Mouse (Mus musculus): ENCODE results near the gene Atp6v0d1. TPM values are rescaled to one million over a fixed set of nuclear protein-coding genes. Genes with fewer than 3 reads are reported as not detected.

Atp6v0d1 gene
- polyA plus RNA-seq, 1 experiment from 2014 or later, result 89.8 TPM

DNA sequence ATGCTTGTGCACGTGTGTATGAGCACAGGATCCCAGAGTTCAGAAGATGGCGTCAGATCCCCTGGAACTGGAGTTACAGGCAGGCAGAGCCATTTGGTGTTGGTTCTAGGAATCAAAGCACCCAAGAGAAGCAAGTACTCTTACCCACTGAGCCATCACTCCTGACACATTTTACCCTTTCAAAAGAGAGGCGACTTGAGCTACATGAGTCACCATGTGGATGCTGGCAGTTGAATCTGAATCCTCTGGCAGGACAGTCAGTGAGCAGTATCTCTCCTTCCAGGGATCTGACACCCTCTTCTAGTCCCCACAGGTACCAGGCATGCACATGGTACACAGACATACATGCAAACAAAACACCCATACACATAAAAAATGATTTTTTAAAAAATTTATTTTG, 77.8 kb downstream of the Atp6v0d1 start:
- H3K9me3 ChIP-seq (replicated peaks; ENCODE audit: control insufficient read depth, low read length), result no peaks in the 10 kb centered on the region
- no peak overlapping the region for H3K4me2 ChIP-seq (ENCODE audit: low read depth, low read length)
- no peaks in the 10 kb centered on the region for H3K36me3 ChIP-seq (replicated peaks; ENCODE audit: control insufficient read depth, insufficient read depth, low read depth, low read length)
- H3K9ac ChIP-seq (replicated peaks; ENCODE audit: low read length), result no peak overlapping the region
- no peaks in the 10 kb centered on the region for H3K27me3 ChIP-seq (ENCODE audit: control insufficient read depth, insufficient read depth, low read length)
- H3K4me1 ChIP-seq (ENCODE audit: control insufficient read depth, insufficient read depth, low read length), result no peaks in the 10 kb centered on the region
- WGBS, result 65% methylated on average over 3 of the region's 3 CpGs
- no peak for DNase-seq (ENCODE audit: low spot score)
- no peak overlapping the region for H3K27ac ChIP-seq (replicated peaks; ENCODE audit: low read depth, low read length)
- no peak for ATAC-seq (replicated peaks; ENCODE audit: insufficient number of reproducible peaks, low FRiP score, low TSS enrichment, low read depth)
- no peak overlapping the region for H3K4me3 ChIP-seq (ENCODE audit: low read depth, low read length)

DNA sequence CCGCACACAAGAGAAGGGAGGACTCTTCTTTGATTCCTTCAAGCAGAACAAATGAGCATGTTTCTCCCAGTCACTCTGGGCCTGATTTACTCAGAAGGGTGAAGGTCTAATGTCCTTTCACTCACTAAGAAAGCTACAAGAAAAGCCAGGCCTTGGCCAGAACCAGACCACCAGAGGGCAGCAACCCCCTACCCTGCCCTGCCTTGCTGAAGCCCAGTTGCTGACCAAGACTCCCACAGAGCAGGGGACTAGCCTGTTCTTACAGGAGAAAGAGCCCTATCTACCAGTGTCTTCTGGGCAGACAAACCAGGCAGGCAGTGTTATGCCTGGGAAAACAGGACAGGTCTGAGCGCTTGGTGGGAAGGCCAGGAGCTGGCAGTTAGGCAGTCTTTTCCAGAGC, 81.5 kb downstream of the Atp6v0d1 start:
- ATAC-seq (replicated peaks; ENCODE audit: insufficient number of reproducible peaks, low FRiP score, low TSS enrichment, low read depth), result 0 out of 2 replicates have a peak, but pooled peaks have one; percentile 42

DNA sequence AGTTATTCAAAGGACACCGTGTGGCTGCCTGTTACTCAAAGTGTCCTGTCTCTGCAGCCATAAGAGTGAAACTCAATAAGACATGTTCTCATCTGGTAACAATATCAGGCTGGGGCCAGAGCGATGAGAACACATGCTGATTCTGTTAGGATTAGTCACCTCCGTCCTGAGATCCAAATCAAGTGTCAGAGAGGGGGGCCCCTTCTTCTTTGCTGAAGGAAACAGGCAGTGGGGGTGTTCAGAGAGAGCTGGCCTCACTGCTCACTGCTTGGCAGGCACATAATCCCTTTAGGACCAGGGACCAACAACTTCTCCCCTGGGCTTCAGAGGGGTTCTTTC, 81.8 kb downstream of the Atp6v0d1 start:
- DNase-seq (ENCODE audit: low spot score), result peak; percentile 57
- H3K9ac ChIP-seq (replicated peaks; ENCODE audit: low read length), result no peak overlapping the region
- 14% methylated on average over 3 of the region's 3 CpGs for WGBS
- H3K27me3 ChIP-seq (ENCODE audit: control insufficient read depth, insufficient read depth, low read length), result no peaks in the 10 kb centered on the region
- no peaks in the 10 kb centered on the region for H3K36me3 ChIP-seq (replicated peaks; ENCODE audit: control insufficient read depth, insufficient read depth, low read depth, low read length)
- no peaks in the 10 kb centered on the region; the same call in 1 of the 2 replicates for H3K4me1 ChIP-seq (ENCODE audit: control insufficient read depth, insufficient read depth, low read length)
- H3K9me3 ChIP-seq (replicated peaks; ENCODE audit: control insufficient read depth, low read length), result no peaks in the 10 kb centered on the region
- H3K4me2 ChIP-seq (ENCODE audit: low read depth, low read length), result no peak overlapping the region
- no peak; the same call in 1 of the 2 replicates for ATAC-seq (replicated peaks; ENCODE audit: insufficient number of reproducible peaks, low FRiP score, low TSS enrichment, low read depth)
- no peak overlapping the region for H3K4me3 ChIP-seq (ENCODE audit: low read depth, low read length)
- H3K27ac ChIP-seq (replicated peaks; ENCODE audit: low read depth, low read length), result 0 out of 2 replicates have a peak overlapping the region, but pooled peaks have one; percentile 44

More for the DNA sequence above, 81.5 kb downstream of the Atp6v0d1 start:
- Histone ChIP-seq H3K4me1 (ENCODE audit: control insufficient read depth, insufficient read depth, low read length) (no peaks in the 10 kb centered on the region; the same call in 1 of the 2 replicates), H3K4me3 (ENCODE audit: low read depth, low read length) (no peak overlapping the region), H3K9ac (replicated peaks; ENCODE audit: low read length) (no peak overlapping the region), H3K36me3 (replicated peaks; ENCODE audit: control insufficient read depth, insufficient read depth, low read depth, low read length) (no peaks in the 10 kb centered on the region), H3K27me3 (ENCODE audit: control insufficient read depth, insufficient read depth, low read length) (no peaks in the 10 kb centered on the region), H3K4me2 (ENCODE audit: low read depth, low read length) (no peak overlapping the region), H3K27ac (replicated peaks; ENCODE audit: low read depth, low read length) (0 out of 2 replicates have a peak overlapping the region, but pooled peaks have one; percentile 44), H3K9me3 (replicated peaks; ENCODE audit: control insufficient read depth, low read length) (no peaks in the 10 kb centered on the region)
- DNase-seq (ENCODE audit: low spot score), result peak; percentile 79
- 12% methylated on average over 2 of the region's 2 CpGs for WGBS

DNA sequence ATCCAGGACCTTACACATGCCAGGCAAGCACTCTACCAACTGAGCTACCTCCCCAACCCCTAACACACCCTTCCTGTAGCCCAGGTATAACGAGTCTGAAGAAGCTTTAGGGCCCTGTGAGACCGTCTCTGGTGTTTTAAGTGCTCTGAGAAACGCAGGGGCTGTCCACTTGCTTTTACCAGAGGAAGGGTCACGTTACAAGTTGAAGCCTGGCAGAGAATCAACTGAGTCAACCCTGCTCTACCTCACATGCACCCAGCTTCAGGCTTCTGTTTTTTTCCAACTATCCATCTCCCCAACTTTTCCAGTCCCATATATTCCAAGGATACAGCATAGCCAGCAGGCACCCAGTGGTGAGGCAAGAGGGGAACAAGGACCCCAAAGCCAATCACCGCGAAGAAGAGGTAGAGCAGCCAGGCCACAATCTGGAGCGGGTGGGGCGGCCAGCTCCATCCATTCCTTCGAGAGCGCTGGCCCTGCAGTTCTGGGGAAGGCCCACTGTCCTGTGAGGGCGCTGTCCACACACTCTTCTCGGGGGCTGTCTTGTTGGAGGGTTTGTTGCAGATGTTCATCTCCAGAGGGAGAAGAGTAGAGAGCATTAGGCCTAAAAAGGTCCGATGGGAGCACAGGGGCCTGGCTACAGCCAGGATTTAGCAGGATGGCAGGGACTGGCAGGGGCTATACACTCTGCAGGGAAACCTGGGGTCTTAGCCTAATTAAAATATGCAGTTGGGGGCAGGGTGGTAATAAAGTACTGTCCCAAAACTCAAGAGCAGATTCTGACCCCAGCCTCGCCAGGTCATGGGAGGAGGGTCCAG, 82.4 kb downstream of the Atp6v0d1 start:
- no peak overlapping the region for H3K27ac ChIP-seq (replicated peaks; ENCODE audit: low read depth, low read length)

DNA sequence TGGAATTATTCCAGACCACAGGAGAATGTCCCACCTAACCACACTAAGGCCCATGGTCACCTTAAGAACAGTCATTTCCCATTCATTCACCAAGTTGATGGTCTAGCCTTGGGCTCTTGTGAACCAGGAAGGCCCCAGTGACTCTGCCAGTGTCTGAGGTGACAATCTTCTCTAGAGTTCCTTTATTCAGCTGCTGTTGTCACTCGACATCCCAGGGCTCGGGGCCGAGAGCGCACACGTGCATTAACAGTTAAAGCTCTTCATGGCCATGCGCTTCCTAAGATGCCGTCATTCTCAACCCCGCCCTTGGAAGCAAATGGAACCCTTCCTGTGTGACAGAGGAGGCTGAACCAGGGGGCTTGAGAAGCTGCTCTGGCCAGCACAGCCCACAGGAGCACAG, 83.7 kb downstream of the Atp6v0d1 start:
- Histone ChIP-seq H3K9ac (replicated peaks; ENCODE audit: low read length) (no peak overlapping the region), H3K36me3 (replicated peaks; ENCODE audit: control insufficient read depth, insufficient read depth, low read depth, low read length) (no peaks in the 10 kb centered on the region), H3K4me3 (ENCODE audit: low read depth, low read length) (no peak overlapping the region), H3K27ac (replicated peaks; ENCODE audit: low read depth, low read length) (no peak overlapping the region), H3K4me2 (ENCODE audit: low read depth, low read length) (no peak overlapping the region), H3K4me1 (ENCODE audit: control insufficient read depth, insufficient read depth, low read length) (no peaks in the 10 kb centered on the region; the same call in 1 of the 2 replicates), H3K27me3 (ENCODE audit: control insufficient read depth, insufficient read depth, low read length) (no peaks in the 10 kb centered on the region), H3K9me3 (replicated peaks; ENCODE audit: control insufficient read depth, low read length) (no peaks in the 10 kb centered on the region)
- no peak for ATAC-seq (replicated peaks; ENCODE audit: insufficient number of reproducible peaks, low FRiP score, low TSS enrichment, low read depth)
- DNase-seq (ENCODE audit: low spot score), result no peak
- 85% methylated on average over 8 of the region's 8 CpGs for WGBS

More for the DNA sequence above, 82.4 kb downstream of the Atp6v0d1 start:
- Histone ChIP-seq H3K9ac (replicated peaks; ENCODE audit: low read length) (no peak overlapping the region; the same call in 1 of the 2 replicates), H3K9me3 (replicated peaks; ENCODE audit: control insufficient read depth, low read length) (no peaks in the 10 kb centered on the region), H3K4me2 (ENCODE audit: low read depth, low read length) (no peak overlapping the region), H3K27me3 (ENCODE audit: control insufficient read depth, insufficient read depth, low read length) (no peaks in the 10 kb centered on the region), H3K4me1 (ENCODE audit: control insufficient read depth, insufficient read depth, low read length) (no peaks in the 10 kb centered on the region; the same call in 1 of the 2 replicates), H3K4me3 (ENCODE audit: low read depth, low read length) (no peak overlapping the region), H3K36me3 (replicated peaks; ENCODE audit: control insufficient read depth, insufficient read depth, low read depth, low read length) (no peaks in the 10 kb centered on the region)
- ATAC-seq (replicated peaks; ENCODE audit: insufficient number of reproducible peaks, low FRiP score, low TSS enrichment, low read depth), result no peak; the same call in 1 of the 2 replicates
- 30% methylated on average over 14 of the region's 14 CpGs for WGBS
- DNase-seq (ENCODE audit: low spot score), result peak; percentile 70

DNA sequence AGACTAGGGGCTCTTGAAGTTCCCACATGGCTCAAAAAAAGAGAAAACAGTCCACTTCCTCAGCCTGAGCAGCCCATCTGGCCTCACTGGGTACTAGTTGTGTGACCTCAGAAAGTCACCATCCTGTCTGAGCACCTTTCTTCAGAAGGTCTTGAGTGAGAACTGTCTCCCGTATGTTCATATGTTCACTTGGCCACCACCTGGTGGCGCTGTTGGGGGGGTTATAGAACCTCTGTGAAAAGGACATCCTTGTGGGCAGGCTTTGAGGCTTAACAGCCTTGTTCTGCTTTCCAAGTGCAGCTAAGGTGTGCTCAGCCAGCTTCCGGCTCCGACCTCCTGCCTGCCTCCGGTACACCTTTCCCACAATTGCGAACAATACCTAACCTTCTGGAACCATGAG, 84.4 kb downstream of the Atp6v0d1 start:
- no peak overlapping the region for H3K4me2 ChIP-seq (ENCODE audit: low read depth, low read length)
- H3K9ac ChIP-seq (replicated peaks; ENCODE audit: low read length), result no peak overlapping the region
- ATAC-seq (replicated peaks; ENCODE audit: insufficient number of reproducible peaks, low FRiP score, low TSS enrichment, low read depth), result no peak
- no peaks in the 10 kb centered on the region for H3K9me3 ChIP-seq (replicated peaks; ENCODE audit: control insufficient read depth, low read length)
- WGBS, result 65% methylated on average over 6 of the region's 6 CpGs
- H3K27ac ChIP-seq (replicated peaks; ENCODE audit: low read depth, low read length), result peak overlapping the region; percentile 38; the same call in 1 of the 2 replicates
- DNase-seq (ENCODE audit: low spot score), result peak; percentile 54
- H3K4me3 ChIP-seq (ENCODE audit: low read depth, low read length), result no peak overlapping the region
- no peaks in the 10 kb centered on the region for H3K36me3 ChIP-seq (replicated peaks; ENCODE audit: control insufficient read depth, insufficient read depth, low read depth, low read length)
- H3K4me1 ChIP-seq (ENCODE audit: control insufficient read depth, insufficient read depth, low read length), result no peaks in the 10 kb centered on the region; the same call in 1 of the 2 replicates
- no peaks in the 10 kb centered on the region for H3K27me3 ChIP-seq (ENCODE audit: control insufficient read depth, insufficient read depth, low read length)

DNA sequence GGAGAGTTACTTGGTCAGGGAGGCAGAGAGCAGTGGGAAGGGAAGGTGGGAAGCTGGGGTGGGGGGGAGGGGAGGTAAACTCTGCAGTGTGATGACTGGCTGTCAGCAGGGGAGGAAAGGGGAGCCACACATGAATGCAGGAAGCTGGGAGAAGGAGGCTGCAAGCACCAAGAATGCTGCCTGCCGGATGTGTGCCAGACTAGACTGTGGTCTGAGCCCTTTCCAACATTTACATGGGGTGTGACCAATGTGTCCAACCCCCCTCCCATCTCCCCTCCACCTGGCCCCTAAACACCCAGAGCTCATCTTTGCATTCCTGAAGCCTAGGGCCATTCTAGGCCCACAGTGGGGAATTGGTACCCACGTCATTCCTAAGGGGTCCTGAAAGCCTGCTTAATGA, 84.8 kb downstream of the Atp6v0d1 start:
- no peaks in the 10 kb centered on the region for H3K27me3 ChIP-seq (ENCODE audit: control insufficient read depth, insufficient read depth, low read length)
- no peak overlapping the region for H3K9ac ChIP-seq (replicated peaks; ENCODE audit: low read length)
- DNase-seq (ENCODE audit: low spot score), result no peak
- H3K4me1 ChIP-seq (ENCODE audit: control insufficient read depth, insufficient read depth, low read length), result no peaks in the 10 kb centered on the region; the same call in 1 of the 2 replicates
- H3K4me3 ChIP-seq (ENCODE audit: low read depth, low read length), result no peak overlapping the region
- H3K9me3 ChIP-seq (replicated peaks; ENCODE audit: control insufficient read depth, low read length), result no peaks in the 10 kb centered on the region
- H3K27ac ChIP-seq (replicated peaks; ENCODE audit: low read depth, low read length), result peak overlapping the region; percentile 38; the same call in 1 of the 2 replicates
- no peak for ATAC-seq (replicated peaks; ENCODE audit: insufficient number of reproducible peaks, low FRiP score, low TSS enrichment, low read depth)
- WGBS, result 28% methylated on average over 2 of the region's 2 CpGs
- H3K36me3 ChIP-seq (replicated peaks; ENCODE audit: control insufficient read depth, insufficient read depth, low read depth, low read length), result no peaks in the 10 kb centered on the region
- H3K4me2 ChIP-seq (ENCODE audit: low read depth, low read length), result no peak overlapping the region

DNA sequence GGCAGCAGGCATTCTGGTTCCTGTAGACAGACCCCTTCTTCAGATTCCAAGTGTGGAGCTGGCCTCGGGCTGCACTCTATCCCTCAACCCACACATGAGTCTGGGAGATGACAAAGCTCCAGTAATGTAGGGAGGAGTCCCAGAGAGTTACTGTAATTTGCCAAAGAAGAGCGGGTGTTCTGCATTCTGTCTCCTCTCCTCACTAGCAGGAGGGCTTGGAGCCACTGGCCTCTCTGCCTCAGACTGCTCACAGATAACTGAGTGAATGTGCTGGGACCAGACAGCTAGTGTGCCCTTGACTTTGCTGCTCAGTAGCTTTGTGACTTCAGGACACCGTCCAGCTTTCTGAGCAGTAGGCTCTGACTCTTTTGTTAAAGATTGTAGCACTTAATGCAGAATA, 88.1 kb downstream of the Atp6v0d1 start:
- ATAC-seq (replicated peaks; ENCODE audit: insufficient number of reproducible peaks, low FRiP score, low TSS enrichment, low read depth) (no peak), DNase-seq (ENCODE audit: low spot score) (no peak)
- WGBS, result 75% methylated on average over 3 of the region's 3 CpGs
- peaks cover 6% of the 10 kb centered on the region for H3K4me1 ChIP-seq (ENCODE audit: control insufficient read depth, insufficient read depth, low read length)
- H3K27ac ChIP-seq (replicated peaks; ENCODE audit: low read depth, low read length), result no peak overlapping the region
- no peak overlapping the region for H3K4me2 ChIP-seq (ENCODE audit: low read depth, low read length)
- no peak overlapping the region for H3K9ac ChIP-seq (replicated peaks; ENCODE audit: low read length)
- H3K9me3 ChIP-seq (replicated peaks; ENCODE audit: control insufficient read depth, low read length), result no peaks in the 10 kb centered on the region
- no peaks in the 10 kb centered on the region for H3K36me3 ChIP-seq (replicated peaks; ENCODE audit: control insufficient read depth, insufficient read depth, low read depth, low read length)
- peaks cover 14% of the 10 kb centered on the region for H3K27me3 ChIP-seq (ENCODE audit: control insufficient read depth, insufficient read depth, low read length)
- no peak overlapping the region for H3K4me3 ChIP-seq (ENCODE audit: low read depth, low read length)

Data from embryonic facial prominence, embryonic 11.5 days (tissue).